Mouse (Mus musculus): ENCODE results near the gene Pakap. TPM values are rescaled to one million over a fixed set of nuclear protein-coding genes. Genes with fewer than 3 reads are reported as not detected.
A peak's percentile ranks its signal among the peaks of the same experiment; 100 is the strongest.

Gene Pakap
- polyA plus RNA-seq, 1 experiment: 0.78 TPM

DNA sequence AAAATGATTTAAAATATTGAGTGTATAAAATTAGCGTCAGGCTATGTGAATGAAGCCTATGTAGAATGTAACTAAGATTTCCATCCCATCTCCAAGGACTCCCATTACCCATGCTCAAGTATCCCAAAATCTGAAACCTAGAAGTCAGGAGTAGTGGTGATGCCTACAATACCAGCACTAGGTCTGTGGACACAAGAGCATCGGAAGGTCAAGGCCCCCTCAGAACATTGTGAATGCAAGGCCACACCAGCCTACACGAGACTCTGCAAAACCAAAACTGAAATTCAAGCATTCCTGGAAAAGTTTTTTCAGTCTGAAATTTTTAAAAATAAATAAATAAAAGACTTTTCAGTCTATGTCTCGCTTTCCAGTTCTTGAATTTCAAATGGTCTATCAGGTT, 104.6 kb downstream of the Pakap start:
- H3K4me1 ChIP-seq (ENCODE audit: control insufficient read depth, insufficient read depth, low read length): peaks cover 12% of the 10 kb centered on the region; the same call in 1 of the 2 replicates
- H3K36me3 ChIP-seq (ENCODE audit: control insufficient read depth, insufficient read depth, low read length): no peaks in the 10 kb centered on the region
- 71% methylated on average over 4 of the region's 4 CpGs for WGBS
- TF ChIP-seq CTCF (conservative IDR thresholded peaks at IDR 0.05; ENCODE audit: insufficient read depth, insufficient read length, low read depth, low read length) (no peak), POLR2A (IDR thresholded peaks at IDR 0.05; ENCODE audit: low read depth, low read length) (no peak)
- no peak overlapping the region for H3K4me3 ChIP-seq (ENCODE audit: insufficient read depth, low read depth, low read length)
- no peaks in the 10 kb centered on the region for H3K27me3 ChIP-seq (replicated peaks; ENCODE audit: control insufficient read depth, insufficient read depth, low read length)
- DNase-seq: no peak
- H3K27ac ChIP-seq (ENCODE audit: insufficient read depth, low read depth, low read length): peak overlapping the region; percentile 33; the same call in 1 of the 2 replicates

DNA sequence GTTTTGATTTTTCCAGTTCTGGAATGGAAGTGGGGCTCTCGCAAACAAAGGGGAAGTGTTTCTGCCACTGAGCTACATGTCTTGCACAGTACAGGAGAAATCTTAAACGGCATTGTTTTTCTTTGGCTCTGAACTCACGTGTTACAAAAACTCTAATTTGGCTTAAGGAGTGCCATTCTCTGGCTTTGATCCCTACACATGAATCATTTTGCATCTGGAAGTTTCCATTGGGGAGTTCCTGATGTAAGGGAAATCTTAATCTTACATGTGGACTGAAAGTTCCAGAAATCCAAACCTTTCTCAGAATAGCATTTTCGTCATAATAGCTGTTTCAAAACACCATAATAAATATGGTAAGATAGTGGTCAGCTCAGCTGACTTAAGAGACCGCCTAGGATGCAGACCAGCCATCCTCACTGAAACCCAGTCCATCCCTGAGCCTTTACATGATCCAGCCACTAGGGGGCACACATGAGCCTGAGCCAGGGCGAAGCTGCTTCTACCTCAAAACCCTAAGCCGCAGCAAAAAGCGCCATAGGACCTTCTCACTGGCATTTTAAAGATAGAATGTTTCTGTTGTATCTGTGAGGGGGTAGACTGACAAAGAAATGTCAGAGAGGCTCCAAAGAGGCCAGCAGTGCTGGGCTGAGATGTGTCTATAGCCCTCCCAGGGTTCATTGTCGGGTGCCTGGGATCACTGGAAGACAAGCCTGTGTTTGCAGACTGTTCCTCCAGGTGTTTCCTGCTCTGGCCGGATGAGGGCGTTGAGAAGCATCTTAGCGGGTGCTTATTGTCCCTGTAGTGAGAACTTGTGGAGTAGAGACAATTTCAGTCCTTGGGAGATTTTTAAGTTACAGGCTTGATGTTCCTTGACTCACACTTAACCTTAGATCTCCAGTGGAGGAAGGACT, 105.3 kb downstream of the Pakap start:
- Histone ChIP-seq H3K4me1 (ENCODE audit: control insufficient read depth, insufficient read depth, low read length) (peaks cover 12% of the 10 kb centered on the region; the same call in 1 of the 2 replicates), H3K36me3 (ENCODE audit: control insufficient read depth, insufficient read depth, low read length) (no peaks in the 10 kb centered on the region), H3K27ac (ENCODE audit: insufficient read depth, low read depth, low read length) (peak overlapping the region; percentile 58; the same call in 1 of the 2 replicates), H3K27me3 (replicated peaks; ENCODE audit: control insufficient read depth, insufficient read depth, low read length) (no peaks in the 10 kb centered on the region), H3K4me3 (ENCODE audit: insufficient read depth, low read depth, low read length) (no peak overlapping the region)
- DNase-seq: peak; percentile 93
- WGBS: 11% methylated on average over 12 of the region's 12 CpGs
- TF ChIP-seq POLR2A (IDR thresholded peaks at IDR 0.05; ENCODE audit: low read depth, low read length) (no peak), CTCF (conservative IDR thresholded peaks at IDR 0.05; ENCODE audit: insufficient read depth, insufficient read length, low read depth, low read length) (peak; percentile 96)

- Histone ChIP-seq H3K36me3 (ENCODE audit: control insufficient read depth, insufficient read depth, low read length) (no peaks in the 10 kb centered on the region), H3K4me1 (ENCODE audit: control insufficient read depth, insufficient read depth, low read length) (peaks cover 12% of the 10 kb centered on the region; the same call in 1 of the 2 replicates), H3K27me3 (replicated peaks; ENCODE audit: control insufficient read depth, insufficient read depth, low read length) (no peaks in the 10 kb centered on the region), H3K4me3 (ENCODE audit: insufficient read depth, low read depth, low read length) (no peak overlapping the region), H3K27ac (ENCODE audit: insufficient read depth, low read depth, low read length) (peak overlapping the region; percentile 32; the same call in 1 of the 2 replicates)
- TF ChIP-seq CTCF (conservative IDR thresholded peaks at IDR 0.05; ENCODE audit: insufficient read depth, insufficient read length, low read depth, low read length) (no peak), POLR2A (IDR thresholded peaks at IDR 0.05; ENCODE audit: low read depth, low read length) (no peak)
- DNase-seq: no peak
- WGBS: 67% methylated on average over 7 of the region's 7 CpGs
Observed at GRCm38 (mm10) chr4:57674351-57674750, 106.4 kb downstream of the Pakap start.

DNA sequence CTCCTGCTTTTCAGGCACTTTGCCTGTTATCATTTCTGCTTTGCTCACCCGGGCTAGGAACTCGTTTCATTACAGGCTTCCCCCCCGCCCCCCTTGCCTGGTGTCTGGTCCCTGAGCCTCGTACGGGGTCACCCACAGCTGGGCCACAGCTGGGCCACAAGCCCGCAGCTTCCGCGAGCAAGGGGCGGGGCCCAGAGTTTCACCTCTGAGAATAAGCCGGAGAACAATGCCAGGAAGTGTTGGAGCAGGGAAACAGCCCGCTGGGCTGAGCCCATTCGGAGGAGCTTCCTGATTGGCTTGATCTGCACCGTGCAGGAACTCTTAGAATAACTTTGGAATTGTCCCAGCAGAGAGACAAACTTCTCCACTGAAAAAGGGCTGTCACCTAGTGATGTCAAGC, 107.4 kb downstream of the Pakap start:
- 4% methylated on average over 13 of the region's 13 CpGs for WGBS
- H3K27ac ChIP-seq (ENCODE audit: insufficient read depth, low read depth, low read length): peak overlapping the region; percentile 32; the same call in 1 of the 2 replicates
- DNase-seq: peak; percentile 96

GRCm38 (mm10) chr4:57677916-57678315, 109.9 kb downstream of the Pakap start:
- Histone ChIP-seq H3K4me1 (ENCODE audit: control insufficient read depth, insufficient read depth, low read length) (peaks cover 18% of the 10 kb centered on the region; the same call in 1 of the 2 replicates), H3K36me3 (ENCODE audit: control insufficient read depth, insufficient read depth, low read length) (no peaks in the 10 kb centered on the region), H3K27ac (ENCODE audit: insufficient read depth, low read depth, low read length) (no peak overlapping the region), H3K27me3 (replicated peaks; ENCODE audit: control insufficient read depth, insufficient read depth, low read length) (no peaks in the 10 kb centered on the region), H3K4me3 (ENCODE audit: insufficient read depth, low read depth, low read length) (no peak overlapping the region)
- TF ChIP-seq POLR2A (IDR thresholded peaks at IDR 0.05; ENCODE audit: low read depth, low read length) (no peak), CTCF (conservative IDR thresholded peaks at IDR 0.05; ENCODE audit: insufficient read depth, insufficient read length, low read depth, low read length) (no peak)
- 86% methylated on average over 12 of the region's 12 CpGs for WGBS
- no peak for DNase-seq

More for the DNA sequence above, 107.4 kb downstream of the Pakap start:
- H3K36me3 ChIP-seq (ENCODE audit: control insufficient read depth, insufficient read depth, low read length): no peaks in the 10 kb centered on the region
- H3K4me1 ChIP-seq (ENCODE audit: control insufficient read depth, insufficient read depth, low read length): peaks cover 12% of the 10 kb centered on the region; the same call in 1 of the 2 replicates
- no peaks in the 10 kb centered on the region for H3K27me3 ChIP-seq (replicated peaks; ENCODE audit: control insufficient read depth, insufficient read depth, low read length)
- peak overlapping the region; percentile 9; the same call in 1 of the 2 replicates for H3K4me3 ChIP-seq (ENCODE audit: insufficient read depth, low read depth, low read length)
- TF ChIP-seq POLR2A (IDR thresholded peaks at IDR 0.05; ENCODE audit: low read depth, low read length) (no peak), CTCF (conservative IDR thresholded peaks at IDR 0.05; ENCODE audit: insufficient read depth, insufficient read length, low read depth, low read length) (no peak)

GRCm38 (mm10) chr4:57678991-57679457, 111.0 kb downstream of the Pakap start:
- Histone ChIP-seq H3K4me3 (ENCODE audit: insufficient read depth, low read depth, low read length) (no peak overlapping the region), H3K36me3 (ENCODE audit: control insufficient read depth, insufficient read depth, low read length) (no peaks in the 10 kb centered on the region), H3K27me3 (replicated peaks; ENCODE audit: control insufficient read depth, insufficient read depth, low read length) (no peaks in the 10 kb centered on the region), H3K4me1 (ENCODE audit: control insufficient read depth, insufficient read depth, low read length) (peaks cover 15% of the 10 kb centered on the region; the same call in 1 of the 2 replicates), H3K27ac (ENCODE audit: insufficient read depth, low read depth, low read length) (no peak overlapping the region)
- TF ChIP-seq POLR2A (IDR thresholded peaks at IDR 0.05; ENCODE audit: low read depth, low read length) (no peak), CTCF (conservative IDR thresholded peaks at IDR 0.05; ENCODE audit: insufficient read depth, insufficient read length, low read depth, low read length) (no peak)
- WGBS: 84% methylated on average over 9 of the region's 9 CpGs
- DNase-seq: peak; percentile 74

DNA sequence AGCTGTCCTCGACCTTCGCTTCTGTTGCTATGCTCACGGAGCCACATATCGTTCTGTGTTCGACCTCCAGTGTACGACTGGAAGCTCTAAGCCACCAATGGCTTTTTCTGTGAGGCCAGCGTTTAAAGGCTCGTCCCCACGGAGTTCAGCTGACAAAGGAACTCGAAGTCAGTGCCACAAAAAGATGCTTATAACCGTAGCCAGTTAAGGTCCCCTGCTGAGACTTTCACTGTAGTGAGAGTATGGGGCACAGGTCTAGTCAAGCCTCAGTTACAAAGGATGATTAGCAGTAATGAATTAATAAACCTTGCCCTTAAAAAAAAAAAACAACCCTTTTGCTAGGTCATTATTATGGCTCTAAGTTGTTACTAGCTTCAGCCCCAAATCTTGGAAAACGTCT, 112.2 kb downstream of the Pakap start:
- H3K4me1 ChIP-seq (ENCODE audit: control insufficient read depth, insufficient read depth, low read length): peaks cover 10% of the 10 kb centered on the region; the same call in 1 of the 2 replicates
- 82% methylated on average over 12 of the region's 12 CpGs for WGBS

More for the DNA sequence above, 112.2 kb downstream of the Pakap start:
- Histone ChIP-seq H3K27ac (ENCODE audit: insufficient read depth, low read depth, low read length) (no peak overlapping the region), H3K4me3 (ENCODE audit: insufficient read depth, low read depth, low read length) (no peak overlapping the region), H3K27me3 (replicated peaks; ENCODE audit: control insufficient read depth, insufficient read depth, low read length) (no peaks in the 10 kb centered on the region), H3K36me3 (ENCODE audit: control insufficient read depth, insufficient read depth, low read length) (no peaks in the 10 kb centered on the region)
- TF ChIP-seq POLR2A (IDR thresholded peaks at IDR 0.05; ENCODE audit: low read depth, low read length) (no peak), CTCF (conservative IDR thresholded peaks at IDR 0.05; ENCODE audit: insufficient read depth, insufficient read length, low read depth, low read length) (no peak)
- DNase-seq: peak; percentile 72
